Mouse (Mus musculus) small intestine, adult 2 months (tissue): ENCODE measurements around the gene Cntfr.

Experiments
- CTCF ChIP-seq: fragments of 200-500 bp; IDR thresholded peaks from 2 replicates; pipeline ENCODE4 v1.5.1; 2012; ENCODE audit warnings: low read depth, mild to moderate bottlenecking, control low read depth, inconsistent platforms, low read length, moderate library complexity, mixed read lengths; ENCODE audit not compliant: insufficient replicate concordance, insufficient read length; ENCODE audit errors: extremely low read depth
- POLR2A ChIP-seq: fragments of 200-500 bp; IDR thresholded peaks from 2 replicates; pipeline ENCODE4 v1.6.1; 2012; ENCODE audit warnings: low read depth, mild to moderate bottlenecking, control low read depth, inconsistent platforms, low read length, moderate library complexity

DNA sequence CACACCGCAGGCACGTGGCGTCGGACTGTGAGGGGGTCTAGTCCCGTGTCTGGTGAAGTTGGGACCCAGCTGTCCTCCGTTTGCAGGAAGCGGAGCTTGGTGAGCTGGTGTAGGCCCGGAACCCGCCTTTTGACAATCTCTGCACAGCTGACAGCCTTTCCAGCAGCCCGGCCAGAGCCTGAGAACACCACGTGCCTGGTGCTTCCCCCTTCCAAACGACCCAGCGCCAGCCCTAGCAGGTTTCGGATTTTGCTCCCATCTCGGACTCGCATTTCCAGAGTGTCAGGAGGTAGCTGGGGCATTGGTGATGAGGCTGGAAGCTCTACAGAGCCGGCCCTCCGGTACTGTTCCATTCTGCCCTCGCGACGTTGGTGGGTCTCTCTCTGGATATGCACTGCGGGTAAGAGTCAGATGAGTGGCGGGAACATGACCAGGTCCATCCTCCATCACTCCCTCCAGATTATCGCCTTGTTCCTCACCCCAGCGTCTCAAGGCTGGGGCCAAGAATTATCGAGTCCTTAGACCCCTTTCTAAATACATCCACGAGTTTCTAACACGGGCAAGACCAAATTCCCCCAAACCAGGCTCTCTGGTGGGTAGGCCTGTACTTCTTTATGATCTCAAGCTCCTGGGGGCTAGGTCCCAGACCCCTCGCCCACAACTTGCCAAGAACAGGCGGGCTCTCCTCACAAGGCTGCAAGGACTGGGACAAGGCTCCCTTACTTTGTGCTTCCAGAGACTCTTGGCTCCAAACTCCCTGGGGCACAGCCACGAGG is 15.7 kb upstream of the Cntfr start:
- TF ChIP-seq CTCF (no peak), POLR2A (no peak)
